Mouse (Mus musculus): ENCODE measurements around the gene Por. TPM values are rescaled to one million over a fixed set of nuclear protein-coding genes. Genes with fewer than 3 reads are reported as not detected.
A peak's percentile ranks its signal among the peaks of the same experiment; 100 is the strongest.

Gene Por
- total and polyA plus RNA-seq, 3 experiments = 265 to 563 (median 364) TPM

GRCm38 (mm10) chr5:135657128-135657527, 12.7 kb upstream of the Por start:
- DNase-seq = no peak

GRCm38 (mm10) chr5:135657703-135658373, 12.0 kb upstream of the Por start:
- DNase-seq = no peak

GRCm38 (mm10) chr5:135659956-135660355, 9.9 kb upstream of the Por start:
- no peak for DNase-seq

- no peak for DNase-seq
Measured at GRCm38 (mm10) chr5:135660535-135660934, 9.3 kb upstream of the Por start.

- DNase-seq = no peak
Measured at GRCm38 (mm10) chr5:135666890-135667289, 2.9 kb upstream of the Por start.

GRCm38 (mm10) chr5:135668071-135668470, 1.8 kb upstream of the Por start:
- no peak for DNase-seq

GRCm38 (mm10) chr5:135670881-135671280, 1.0 kb downstream of the Por start:
- no peak for DNase-seq

- no peak for DNase-seq
Measured at GRCm38 (mm10) chr5:135672509-135672908, 2.7 kb downstream of the Por start.

GRCm38 (mm10) chr5:135672980-135673379, 3.1 kb downstream of the Por start:
- DNase-seq = no peak

- DNase-seq = no peak
Measured at GRCm38 (mm10) chr5:135674349-135674775, 4.5 kb downstream of the Por start.

- DNase-seq = peak; percentile 87
Measured at GRCm38 (mm10) chr5:135674821-135675220, 5.0 kb downstream of the Por start.

- no peak for DNase-seq
Measured at GRCm38 (mm10) chr5:135676696-135677095, 6.9 kb downstream of the Por start.

GRCm38 (mm10) chr5:135677251-135677650, 7.4 kb downstream of the Por start:
- DNase-seq = no peak

GRCm38 (mm10) chr5:135678481-135678880, 8.6 kb downstream of the Por start:
- DNase-seq = peak; percentile 86

- no peak for DNase-seq
Measured at GRCm38 (mm10) chr5:135680967-135681545, 11.2 kb downstream of the Por start.

- peak; percentile 52 for DNase-seq
Measured at GRCm38 (mm10) chr5:135682009-135682408, 12.2 kb downstream of the Por start.

GRCm38 (mm10) chr5:135682942-135683570, 13.2 kb downstream of the Por start:
- peak; percentile 69 for DNase-seq

- no peak for DNase-seq
Measured at GRCm38 (mm10) chr5:135690401-135690800, 20.6 kb downstream of the Por start.

- no peak for DNase-seq
Measured at GRCm38 (mm10) chr5:135691266-135691665, 21.4 kb downstream of the Por start.

- DNase-seq = peak; percentile 73
Measured at GRCm38 (mm10) chr5:135693281-135693853, 23.5 kb downstream of the Por start.

- DNase-seq = peak; percentile 48
Measured at GRCm38 (mm10) chr5:135695277-135695721, 25.5 kb downstream of the Por start.

GRCm38 (mm10) chr5:135697711-135698111, 27.9 kb downstream of the Por start:
- DNase-seq = no peak

GRCm38 (mm10) chr5:135701601-135702000, 31.8 kb downstream of the Por start:
- DNase-seq = no peak

Data from adrenal gland, adult 2 months (tissue).